Comparison of ENCODE assay signal across 14 mouse cellular contexts in genomic region chr8:54085896-54086295, GRCm38 (mm10).
"Had no signal": no experiment of that assay in that cellular context is flagged by ENCODE, and none has a peak within 500 bp of the region (broad histone marks: within the 10 kb centered on the region; RNA-seq: fewer than 3 reads in every experiment).

No protein-coding gene starts in this region.

- H3K27ac ChIP-seq: kidney, postnatal 0 days; layer of hippocampus, adult 2 months; limb, embryonic 13.5 days; liver, embryonic 13.5 days; midbrain, embryonic 13.5 days; neural tube, embryonic 15.5 days had no signal

- H3K36me3 ChIP-seq: limb, embryonic 13.5 days; liver, embryonic 13.5 days; midbrain, embryonic 13.5 days; neural tube, embryonic 15.5 days had no signal

- H3K4me1 ChIP-seq: limb, embryonic 13.5 days; liver, embryonic 13.5 days; midbrain, embryonic 13.5 days; neural tube, embryonic 15.5 days had no signal

- H3K9ac ChIP-seq: limb, embryonic 13.5 days; liver, embryonic 13.5 days; midbrain, embryonic 13.5 days; neural tube, embryonic 15.5 days had no signal

- ATAC-seq: hindbrain, embryonic 16.5 days; inflammation-experienced regulatory T-cells, adult 6 months; midbrain, embryonic 13.5 days had no signal

- H3K4me2 ChIP-seq: limb, embryonic 13.5 days; liver, embryonic 13.5 days; midbrain, embryonic 13.5 days; neural tube, embryonic 15.5 days had no signal

- H3K27me3 ChIP-seq: limb, embryonic 13.5 days; liver, embryonic 13.5 days; midbrain, embryonic 13.5 days; neural tube, embryonic 15.5 days had no signal

- DNase-seq: left cerebral cortex, postnatal 4 days; liver, embryonic 13.5 days; lung, adult 18-20 months; right cerebral cortex, adult 18-20 months; right cerebral cortex, postnatal 25 days; thymus, postnatal 36 days had no signal

- H3K4me3 ChIP-seq: layer of hippocampus, adult 2 months; limb, embryonic 13.5 days; liver, embryonic 13.5 days; midbrain, embryonic 13.5 days; myocyte; neural tube, embryonic 15.5 days had no signal

- H3K9me3 ChIP-seq: limb, embryonic 13.5 days; liver, embryonic 13.5 days; midbrain, embryonic 13.5 days; neural tube, embryonic 15.5 days had no signal
